Mouse (Mus musculus): ENCODE data around the gene Dnajc6. TPM values are rescaled to one million over a fixed set of nuclear protein-coding genes. Genes with fewer than 3 reads are reported as not detected.

Gene Dnajc6
- polyA plus RNA-seq, 1 experiment from 2014 or later = 4.0 TPM

DNA sequence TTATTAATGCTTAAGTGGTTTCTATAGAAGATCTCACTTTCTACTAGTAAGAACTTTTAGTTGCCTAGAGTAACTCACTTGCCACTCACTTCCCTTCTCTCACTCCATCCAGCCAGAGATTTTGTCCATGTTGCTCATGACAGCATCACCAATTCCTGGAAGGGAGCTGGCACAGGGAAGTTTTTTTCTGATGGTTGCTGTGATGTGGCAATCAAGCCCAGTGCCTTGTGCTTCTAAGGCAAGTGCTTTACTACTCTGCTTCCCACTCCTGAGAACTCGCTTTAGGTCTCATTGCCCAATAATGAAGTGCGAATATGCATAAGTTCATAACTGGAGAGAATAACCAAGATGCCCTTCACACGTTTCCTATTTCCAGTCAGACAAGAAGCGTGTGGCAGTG is 186.2 kb downstream of the Dnajc6 start:
- no peaks in the 10 kb centered on the region for H3K36me3 ChIP-seq (ENCODE audit: control insufficient read depth, insufficient read depth, low read length)
- ATAC-seq (replicated peaks; ENCODE audit: low FRiP score) (no peak), DNase-seq (ENCODE audit: low spot score) (no peak)
- no peak overlapping the region for H3K27ac ChIP-seq (ENCODE audit: low read depth, low read length)
- H3K4me3 ChIP-seq (ENCODE audit: low read depth, low read length) = no peak overlapping the region
- WGBS = 94% methylated on average over 4 of the region's 4 CpGs
- no peak overlapping the region for H3K4me2 ChIP-seq (ENCODE audit: low read depth, low read length, severe bottlenecking)
- H3K9ac ChIP-seq (ENCODE audit: low read length) = no peak overlapping the region
- no peaks in the 10 kb centered on the region for H3K9me3 ChIP-seq (ENCODE audit: control insufficient read depth, low read length)
- H3K4me1 ChIP-seq (replicated peaks; ENCODE audit: control insufficient read depth, insufficient read depth, low read length) = no peaks in the 10 kb centered on the region
- no peaks in the 10 kb centered on the region for H3K27me3 ChIP-seq (ENCODE audit: control insufficient read depth, insufficient read depth, low read length)

DNA sequence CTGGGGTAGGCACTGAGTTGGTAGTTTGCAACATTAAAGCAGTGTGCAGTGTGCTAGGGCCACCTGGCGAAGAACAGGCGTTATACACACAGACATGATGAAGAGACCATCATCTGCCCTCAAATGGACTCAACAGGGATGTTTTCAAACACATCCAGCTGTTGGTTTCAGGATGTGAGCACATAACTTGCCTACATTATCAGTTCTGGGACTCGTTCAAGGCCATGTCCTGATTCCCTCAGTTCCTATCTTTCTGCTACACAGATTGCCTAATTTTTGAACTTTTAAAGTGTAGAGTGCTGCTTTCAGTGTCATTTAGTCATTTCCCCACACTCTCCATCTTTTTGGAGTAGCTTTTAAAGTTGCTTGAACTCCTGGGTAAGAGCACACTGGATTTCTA is 186.6 kb downstream of the Dnajc6 start:
- Histone ChIP-seq H3K9me3 (ENCODE audit: control insufficient read depth, low read length) (no peaks in the 10 kb centered on the region), H3K4me2 (ENCODE audit: low read depth, low read length, severe bottlenecking) (no peak overlapping the region), H3K9ac (ENCODE audit: low read length) (no peak overlapping the region), H3K27me3 (ENCODE audit: control insufficient read depth, insufficient read depth, low read length) (no peaks in the 10 kb centered on the region), H3K4me1 (replicated peaks; ENCODE audit: control insufficient read depth, insufficient read depth, low read length) (no peaks in the 10 kb centered on the region), H3K36me3 (ENCODE audit: control insufficient read depth, insufficient read depth, low read length) (no peaks in the 10 kb centered on the region), H3K4me3 (ENCODE audit: low read depth, low read length) (no peak overlapping the region), H3K27ac (ENCODE audit: low read depth, low read length) (no peak overlapping the region)
- ATAC-seq (replicated peaks; ENCODE audit: low FRiP score) (no peak), DNase-seq (ENCODE audit: low spot score) (no peak)
- 90% methylated on average over 3 of the region's 3 CpGs for WGBS

DNA sequence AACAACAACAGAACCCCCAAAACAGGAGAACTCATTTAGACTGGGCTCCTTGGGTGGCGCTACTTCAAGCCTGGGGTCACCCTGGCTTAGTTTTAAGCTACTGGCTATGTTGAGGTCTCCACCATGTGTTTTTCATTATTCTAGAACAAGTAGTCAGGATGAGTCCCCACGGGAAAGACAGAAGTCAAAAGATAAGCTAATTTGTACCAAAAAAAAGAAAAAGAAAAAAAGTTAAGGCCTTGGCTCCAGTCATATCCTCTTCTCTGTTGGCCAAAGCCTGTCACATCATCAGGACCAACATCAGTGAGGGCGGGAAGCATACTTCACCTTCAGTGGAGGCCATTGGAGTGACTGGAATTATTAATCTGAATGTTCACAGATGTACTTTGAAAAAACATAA is 188.4 kb downstream of the Dnajc6 start:
- no peak overlapping the region for H3K27ac ChIP-seq (ENCODE audit: low read depth, low read length)
- 85% methylated on average over 3 of the region's 3 CpGs for WGBS
- H3K36me3 ChIP-seq (ENCODE audit: control insufficient read depth, insufficient read depth, low read length) = no peaks in the 10 kb centered on the region
- no peak overlapping the region for H3K4me2 ChIP-seq (ENCODE audit: low read depth, low read length, severe bottlenecking)
- no peaks in the 10 kb centered on the region for H3K27me3 ChIP-seq (ENCODE audit: control insufficient read depth, insufficient read depth, low read length)
- H3K4me3 ChIP-seq (ENCODE audit: low read depth, low read length) = no peak overlapping the region
- DNase-seq (ENCODE audit: low spot score) (no peak), ATAC-seq (replicated peaks; ENCODE audit: low FRiP score) (no peak)
- H3K9ac ChIP-seq (ENCODE audit: low read length) = no peak overlapping the region
- no peaks in the 10 kb centered on the region for H3K4me1 ChIP-seq (replicated peaks; ENCODE audit: control insufficient read depth, insufficient read depth, low read length)
- no peaks in the 10 kb centered on the region for H3K9me3 ChIP-seq (ENCODE audit: control insufficient read depth, low read length)

DNA sequence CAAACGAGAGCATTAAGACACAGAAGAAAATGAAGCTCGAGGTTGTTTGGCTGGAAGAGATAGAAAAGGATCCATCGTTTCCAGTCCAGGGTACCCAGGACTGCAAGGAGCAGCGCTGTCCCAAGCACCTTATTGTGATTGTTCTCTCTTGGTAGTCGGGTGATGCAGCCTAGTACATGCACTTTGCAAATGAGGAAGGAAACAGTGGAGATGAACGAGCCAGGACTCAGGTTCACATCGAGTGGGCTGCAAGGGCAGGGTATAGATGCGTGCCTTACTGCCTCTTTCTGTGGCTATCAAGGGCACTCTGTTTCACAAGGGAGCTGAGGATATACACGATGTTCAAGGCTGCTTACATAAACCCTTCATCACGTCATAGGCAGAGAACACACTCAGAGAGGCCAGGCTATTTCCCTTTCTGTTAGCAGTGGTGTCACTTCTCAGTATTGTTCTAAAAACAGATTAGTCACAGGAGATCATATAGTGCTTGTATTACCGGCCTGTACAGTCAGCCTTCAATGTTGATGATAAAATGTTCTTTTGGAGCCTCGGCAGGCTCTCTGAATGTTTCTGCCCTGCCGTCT is 189.9 kb downstream of the Dnajc6 start:
- Histone ChIP-seq H3K9ac (ENCODE audit: low read length) (no peak overlapping the region), H3K27ac (ENCODE audit: low read depth, low read length) (no peak overlapping the region), H3K27me3 (ENCODE audit: control insufficient read depth, insufficient read depth, low read length) (no peaks in the 10 kb centered on the region), H3K4me3 (ENCODE audit: low read depth, low read length) (no peak overlapping the region), H3K36me3 (ENCODE audit: control insufficient read depth, insufficient read depth, low read length) (no peaks in the 10 kb centered on the region), H3K4me1 (replicated peaks; ENCODE audit: control insufficient read depth, insufficient read depth, low read length) (no peaks in the 10 kb centered on the region), H3K9me3 (ENCODE audit: control insufficient read depth, low read length) (no peaks in the 10 kb centered on the region), H3K4me2 (ENCODE audit: low read depth, low read length, severe bottlenecking) (no peak overlapping the region)
- DNase-seq (ENCODE audit: low spot score) (no peak), ATAC-seq (replicated peaks; ENCODE audit: low FRiP score) (no peak)
- WGBS = 83% methylated on average over 13 of the region's 13 CpGs

DNA sequence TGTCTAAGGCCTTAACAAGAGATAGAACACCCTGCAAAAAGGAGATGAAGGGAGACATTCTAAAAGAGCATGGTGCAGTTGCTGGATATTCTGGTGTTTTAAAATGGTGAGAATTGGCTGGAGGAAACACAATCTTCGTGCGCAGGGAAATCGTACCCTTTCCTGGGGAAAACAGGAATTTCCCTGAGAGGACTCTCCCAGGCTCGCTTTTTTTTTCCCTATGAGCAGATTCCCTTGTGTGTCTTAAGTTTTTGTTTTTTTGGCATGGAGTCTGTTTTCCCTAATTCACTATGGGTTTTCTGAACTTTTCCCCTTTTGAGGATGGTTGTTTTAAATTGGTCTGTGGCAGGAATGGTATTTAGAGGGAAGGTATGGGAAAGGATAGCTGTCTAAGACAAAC is 192.8 kb downstream of the Dnajc6 start:
- 91% methylated on average over 4 of the region's 4 CpGs for WGBS
- DNase-seq (ENCODE audit: low spot score) = no peak
- no peaks in the 10 kb centered on the region for H3K36me3 ChIP-seq (ENCODE audit: control insufficient read depth, insufficient read depth, low read length)
- H3K4me2 ChIP-seq (ENCODE audit: low read depth, low read length, severe bottlenecking) = no peak overlapping the region
- no peak overlapping the region for H3K4me3 ChIP-seq (ENCODE audit: low read depth, low read length)
- no peak for ATAC-seq (replicated peaks; ENCODE audit: low FRiP score)
- H3K27me3 ChIP-seq (ENCODE audit: control insufficient read depth, insufficient read depth, low read length) = no peaks in the 10 kb centered on the region
- no peaks in the 10 kb centered on the region for H3K9me3 ChIP-seq (ENCODE audit: control insufficient read depth, low read length)
- H3K27ac ChIP-seq (ENCODE audit: low read depth, low read length) = no peak overlapping the region
- H3K4me1 ChIP-seq (replicated peaks; ENCODE audit: control insufficient read depth, insufficient read depth, low read length) = no peaks in the 10 kb centered on the region
- H3K9ac ChIP-seq (ENCODE audit: low read length) = no peak overlapping the region

DNA sequence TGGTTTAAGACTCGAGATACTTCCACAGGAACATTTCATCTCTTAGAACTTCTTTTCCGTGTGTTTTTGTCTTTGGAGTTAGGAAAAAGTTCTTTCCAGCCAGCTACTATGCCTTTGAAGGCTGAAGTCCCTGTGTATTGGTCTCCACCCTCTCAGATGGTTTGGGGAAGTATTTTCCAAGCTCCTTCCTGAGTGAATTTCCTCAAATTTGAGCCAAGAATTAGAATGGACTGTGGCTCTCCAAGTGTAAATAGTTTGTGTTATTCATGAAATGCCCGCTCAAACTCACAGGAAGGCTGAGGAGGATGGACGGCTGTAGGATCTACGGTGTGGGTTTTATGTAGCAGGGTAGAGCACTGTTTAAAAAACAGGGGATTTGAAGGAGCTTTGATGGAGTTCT is 193.2 kb downstream of the Dnajc6 start:
- no peaks in the 10 kb centered on the region for H3K9me3 ChIP-seq (ENCODE audit: control insufficient read depth, low read length)
- no peaks in the 10 kb centered on the region for H3K4me1 ChIP-seq (replicated peaks; ENCODE audit: control insufficient read depth, insufficient read depth, low read length)
- H3K27me3 ChIP-seq (ENCODE audit: control insufficient read depth, insufficient read depth, low read length) = no peaks in the 10 kb centered on the region
- H3K36me3 ChIP-seq (ENCODE audit: control insufficient read depth, insufficient read depth, low read length) = no peaks in the 10 kb centered on the region
- ATAC-seq (replicated peaks; ENCODE audit: low FRiP score) = no peak
- no peak for DNase-seq (ENCODE audit: low spot score)
- 90% methylated on average over 5 of the region's 5 CpGs for WGBS
- no peak overlapping the region for H3K4me3 ChIP-seq (ENCODE audit: low read depth, low read length)
- H3K4me2 ChIP-seq (ENCODE audit: low read depth, low read length, severe bottlenecking) = no peak overlapping the region
- no peak overlapping the region for H3K27ac ChIP-seq (ENCODE audit: low read depth, low read length)
- H3K9ac ChIP-seq (ENCODE audit: low read length) = no peak overlapping the region

Other genes starting within 250 kb of the Dnajc6 start
- gene Jak1, start 231.4 kb upstream of the Dnajc6 start, polyA plus RNA-seq (2014; fragmentation: Nextera tagmentation; extraction: Ambion mirVana) = 46.6 and 46.7 TPM in 2 replicates
- 11.9 and 12.8 TPM in 2 replicates for gene Ak4, start 77.4 kb upstream of the Dnajc6 start, polyA plus RNA-seq (2014; fragmentation: Nextera tagmentation; extraction: Ambion mirVana)
- gene Leprot, start 151.1 kb downstream of the Dnajc6 start, polyA plus RNA-seq (2014; fragmentation: Nextera tagmentation; extraction: Ambion mirVana) = 60.2 and 65.6 TPM in 2 replicates
- gene Lepr, start 220.8 kb downstream of the Dnajc6 start, polyA plus RNA-seq (2014; fragmentation: Nextera tagmentation; extraction: Ambion mirVana) = 1.3 and 1.5 TPM in 2 replicates

Measured in forebrain, embryonic 11.5 days (tissue).